Mouse (Mus musculus) G1E (cell line): ENCODE results near the gene Defb22.
A peak's percentile ranks its signal among the peaks of the same experiment; 100 is the strongest.

Experiments
- CTCF ChIP-seq: IDR thresholded peaks from 2 replicates; pipeline ENCODE4 v1.5.1; 2012; ENCODE audit warnings: low read depth, low read length, inconsistent platforms, mixed read lengths
- GATA1 ChIP-seq: IDR thresholded peaks from 2 replicates; pipeline ENCODE4 v1.6.1; 2012; ENCODE audit warnings: borderline replicate concordance, low read length, inconsistent platforms, mixed read lengths
- GATA2 ChIP-seq: IDR thresholded peaks from 2 replicates; pipeline ENCODE4 v1.6.1; 2012; ENCODE audit warnings: low read depth, low read length, inconsistent platforms, borderline replicate concordance
- TAL1 ChIP-seq: conservative IDR thresholded peaks from 2 replicates; pipeline ENCODE4 v1.6.1; 2012; ENCODE audit warnings: low read depth, low read length, inconsistent platforms, mixed read lengths

GRCm38 (mm10) chr2:152470973-152471372 is 19.0 kb downstream of the Defb22 start:
- TF ChIP-seq GATA1 (no peak), CTCF (peak; percentile 44; the same call in 1 of the 2 replicates), TAL1 (no peak), GATA2 (no peak)
